Mouse (Mus musculus) kidney, postnatal 25 days (tissue): Measurements from ENCODE around the gene Uba52.

Experiments used
- DNase-seq, 2 experiments: peaks; one replicate each; pipeline ENCODE4 v3.0.0; 2021; ENCODE audit warnings: mixed read lengths in 2 of 2

Uba52 gene

GRCm38 (mm10) chr8:70510228-70510915, at the start of gene Uba52:
TSS of gene Uba52 (minus strand) at chr8:70510801.
- DNase-seq: peak; percentile 97 to 98

- peak; percentile 76 to 88 for DNase-seq
Observed at GRCm38 (mm10) chr8:70560096-70560495, 49.5 kb upstream of the Uba52 start.

GRCm38 (mm10) chr8:70558983-70559382, 48.4 kb upstream of the Uba52 start:
- DNase-seq: no peak

GRCm38 (mm10) chr8:70558334-70558733, 47.7 kb upstream of the Uba52 start:
- DNase-seq: peak; percentile 33 to 55

- no peak for DNase-seq
Observed at GRCm38 (mm10) chr8:70555079-70555747, 44.6 kb upstream of the Uba52 start.

- DNase-seq: peak; percentile 79 to 83
Observed at GRCm38 (mm10) chr8:70553740-70554139, 43.1 kb upstream of the Uba52 start.

GRCm38 (mm10) chr8:70552836-70553235, 42.2 kb upstream of the Uba52 start:
- DNase-seq: no peak

- DNase-seq: no peak
Observed at GRCm38 (mm10) chr8:70551558-70552161, 41.1 kb upstream of the Uba52 start.

- no peak for DNase-seq
Observed at GRCm38 (mm10) chr8:70549412-70550184, 39.0 kb upstream of the Uba52 start.

- DNase-seq: no peak
Observed at GRCm38 (mm10) chr8:70547762-70548161, 37.2 kb upstream of the Uba52 start.

- DNase-seq: no peak
Observed at GRCm38 (mm10) chr8:70546412-70546811, 35.8 kb upstream of the Uba52 start.

GRCm38 (mm10) chr8:70544200-70544687, 33.6 kb upstream of the Uba52 start:
- DNase-seq: peak; percentile 58 to 79

GRCm38 (mm10) chr8:70541081-70541480, 30.5 kb upstream of the Uba52 start:
- DNase-seq: no peak

- DNase-seq: peak; percentile 49 to 63
Observed at GRCm38 (mm10) chr8:70540507-70541071, 30.0 kb upstream of the Uba52 start.

GRCm38 (mm10) chr8:70540013-70540506, 29.5 kb upstream of the Uba52 start:
- no peak for DNase-seq

GRCm38 (mm10) chr8:70539077-70539813, 28.6 kb upstream of the Uba52 start, which contains the start of gene Ell:
TSS of gene Ell (plus strand) at chr8:70539457.
- peak; percentile 100 for DNase-seq

GRCm38 (mm10) chr8:70538633-70539076, 28.1 kb upstream of the Uba52 start:
- peak; percentile 100 for DNase-seq

GRCm38 (mm10) chr8:70538024-70538579, 27.5 kb upstream of the Uba52 start:
- peak; percentile 73 to 87 for DNase-seq

- no peak for DNase-seq
Observed at GRCm38 (mm10) chr8:70535701-70536100, 25.1 kb upstream of the Uba52 start.

- no peak for DNase-seq
Observed at GRCm38 (mm10) chr8:70535221-70535620, 24.6 kb upstream of the Uba52 start.

- DNase-seq: no peak
Observed at GRCm38 (mm10) chr8:70534281-70534680, 23.7 kb upstream of the Uba52 start.
